Mouse (Mus musculus): ENCODE measurements around the gene Osgin1.

DNA sequence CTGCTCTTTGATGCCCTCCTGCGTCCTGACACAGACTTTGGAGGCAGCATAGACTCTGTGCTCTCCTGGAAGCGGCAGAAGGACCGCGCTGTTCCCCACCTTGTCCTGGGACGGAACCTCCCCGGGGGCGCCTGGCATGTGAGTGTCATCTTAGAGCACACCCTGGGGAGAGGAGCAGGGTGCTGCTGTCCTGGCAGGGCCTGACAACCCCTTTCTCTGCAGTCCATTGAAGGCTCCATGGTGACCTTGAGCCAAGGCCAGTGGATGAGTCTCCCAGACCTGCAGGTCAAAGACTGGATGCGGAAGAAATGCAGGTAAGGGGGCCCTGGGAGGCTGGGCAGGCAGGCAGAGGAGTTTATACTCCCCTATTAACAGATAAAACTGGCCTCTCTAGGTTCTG, 9.0 kb downstream of the Osgin1 start:
- no peak for TF ChIP-seq CTCF (IDR thresholded peaks at IDR 0.05; ENCODE audit: low read depth)
- TF ChIP-seq EP300 (IDR thresholded peaks at IDR 0.05; ENCODE audit: low read depth) = no peak

Measured in liver, embryonic 14.5 days (tissue).